In the genomic region with DNA sequence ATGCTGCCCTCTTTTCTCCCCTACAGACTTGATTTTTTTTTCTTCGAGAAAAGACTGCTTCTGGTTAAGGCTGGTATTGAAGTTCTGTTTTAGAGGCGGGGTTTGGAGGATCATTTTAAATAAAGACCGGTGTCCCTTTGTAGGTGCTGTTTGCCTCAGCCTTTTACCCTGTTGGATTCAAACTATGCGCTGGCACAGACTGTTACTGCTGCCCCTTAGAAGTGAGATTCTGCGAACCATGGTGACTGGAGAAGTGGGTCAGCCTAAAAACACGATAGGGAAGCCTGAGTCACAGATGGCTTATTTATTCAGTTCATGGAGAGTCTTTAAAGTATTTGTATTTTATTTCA, we compare ENCODE assay signal across 9 mouse cellular contexts. TPM values are rescaled to one million over a fixed set of nuclear protein-coding genes. Genes with fewer than 3 reads are reported as not detected.
A peak's percentile ranks its signal among the peaks of the same experiment; 100 is the strongest.
DNase-seq lines count a peak whose midpoint lies in the region; ATAC-seq and TF ChIP-seq lines count a peak whose summit lies in the region.
"Had no signal": no experiment of that assay in that cellular context is flagged by ENCODE, and none has a peak within 500 bp of the region (broad histone marks: within the 10 kb centered on the region; RNA-seq: fewer than 3 reads in every experiment).

No protein-coding gene starts in this region.

- TF ChIP-seq POLR2A in heart, adult 2 months (IDR thresholded peaks at IDR 0.05; ENCODE audit: insufficient read depth, low read depth, low read length) = no peak
- TF ChIP-seq POLR2A in MEL (IDR thresholded peaks at IDR 0.05; ENCODE audit: control insufficient read depth in 1 of 2, insufficient read depth in 1 of 2, low read depth in 1 of 2, low read length in 2 of 2, poor library complexity in 1 of 2) = no peak
- TF ChIP-seq POLR2A in embryonic fibroblast, embryonic 13.5 days (IDR thresholded peaks at IDR 0.05; ENCODE audit: low read depth, low read length) = no peak

- no peak for DNase-seq in heart, adult 2 months
- DNase-seq in heart, postnatal 36 days = no peak
- no peak for DNase-seq in MEL (ENCODE audit: low read depth, low spot score)
- no peak for DNase-seq in left cerebral cortex, adult 11 months (ENCODE audit: low spot score)
- no peak for DNase-seq in retina, postnatal 1 day

- H3K27ac ChIP-seq in heart, adult 2 months = peak overlapping the region; percentile 86
- peak overlapping the region; percentile 81 for H3K27ac ChIP-seq in MEL (ENCODE audit: control insufficient read depth, low read depth, low read length)
- peak overlapping the region; percentile 48; the same call in 1 of the 2 replicates for H3K27ac ChIP-seq in embryonic fibroblast, embryonic 13.5 days (ENCODE audit: insufficient read depth, low read length)
- H3K27ac ChIP-seq in intestine, embryonic 15.5 days = 0 out of 2 replicates have a peak overlapping the region, but pooled peaks have one; percentile 81
- H3K27ac ChIP-seq in midbrain, embryonic 16.5 days (ENCODE audit: low read length) = peak overlapping the region; percentile 85

- no peak for TF ChIP-seq RAD21 in MEL (IDR thresholded peaks at IDR 0.05; ENCODE audit: low read depth, low read length)

- peak overlapping the region; percentile 81 for H3K9ac ChIP-seq in heart, adult 2 months (ENCODE audit: low read depth, low read length)
- H3K9ac ChIP-seq in MEL (ENCODE audit: control insufficient read depth, low read depth, low read length, poor library complexity, severe bottlenecking) = peak overlapping the region; percentile 98
- H3K9ac ChIP-seq in intestine, embryonic 15.5 days = peak overlapping the region; percentile 78
- H3K9ac ChIP-seq in midbrain, embryonic 16.5 days (ENCODE audit: low read depth, low read length) = peak overlapping the region; percentile 68

- TF ChIP-seq EP300 in heart, adult 2 months (IDR thresholded peaks at IDR 0.05; ENCODE audit: insufficient read depth, low read depth, low read length) = no peak
- TF ChIP-seq EP300 in MEL (IDR thresholded peaks at IDR 0.05; ENCODE audit: low read depth in 1 of 2, low read length in 2 of 2) = no peak

- 0 out of 2 replicates have a peak, but pooled peaks cover 2% of the 10 kb centered on the region for H3K36me3 ChIP-seq in heart, adult 2 months (ENCODE audit: control insufficient read depth, insufficient read depth, low read length)
- peaks cover 0 to 33% of the 10 kb centered on the region in 2 experiments; a peak in 3 of 4 replicates for H3K36me3 ChIP-seq in MEL (ENCODE audit: control insufficient read depth in 1 of 2, insufficient read depth in 2 of 2, low read length in 2 of 2)
- no peaks in the 10 kb centered on the region for H3K36me3 ChIP-seq in intestine, embryonic 15.5 days
- H3K36me3 ChIP-seq in midbrain, embryonic 16.5 days (ENCODE audit: control insufficient read depth, insufficient read depth, low read length) = no peaks in the 10 kb centered on the region

- WGBS in heart, adult 2 months = 5% methylated on average over 6 of the region's 6 CpGs
- WGBS in intestine, embryonic 15.5 days = 5% methylated on average over 6 of the region's 6 CpGs
- WGBS in midbrain, embryonic 16.5 days = 4% methylated on average over 6 of the region's 6 CpGs

- H3K4me3 ChIP-seq in heart, adult 2 months = peak overlapping the region; percentile 91
- peak overlapping the region; percentile 98 to 99 for H3K4me3 ChIP-seq in MEL (ENCODE audit: control insufficient read depth in 1 of 2, insufficient read depth in 1 of 2, low read depth in 2 of 2, low read length in 2 of 2)
- peak overlapping the region; percentile 66 for H3K4me3 ChIP-seq in embryonic fibroblast, embryonic 13.5 days (ENCODE audit: insufficient read depth, low read length)
- peak overlapping the region; percentile 77 for H3K4me3 ChIP-seq in intestine, embryonic 15.5 days (replicated peaks)
- peak overlapping the region; percentile 51 for H3K4me3 ChIP-seq in midbrain, embryonic 16.5 days (ENCODE audit: low read depth, low read length)

- no peaks in the 10 kb centered on the region for H3K9me3 ChIP-seq in MEL (replicated peaks; ENCODE audit: insufficient read depth, low read length)
- H3K9me3 ChIP-seq in intestine, embryonic 15.5 days = no peaks in the 10 kb centered on the region
- no peaks in the 10 kb centered on the region for H3K9me3 ChIP-seq in midbrain, embryonic 16.5 days (replicated peaks; ENCODE audit: control insufficient read depth, low read length, poor library complexity, severe bottlenecking)

- H3K4me2 ChIP-seq in intestine, embryonic 15.5 days (replicated peaks) = peak overlapping the region; percentile 88
- H3K4me2 ChIP-seq in midbrain, embryonic 16.5 days (ENCODE audit: low read length) = peak overlapping the region; percentile 79

- no peak for TF ChIP-seq CTCF in heart, adult 2 months (IDR thresholded peaks at IDR 0.05)
- TF ChIP-seq CTCF in MEL (IDR thresholded peaks at IDR 0.05 in 2 of 3, conservative IDR thresholded peaks at IDR 0.05 in 1 of 3; ENCODE audit: control insufficient read depth in 1 of 3, insufficient read depth in 1 of 3, low read depth in 2 of 3, low read length in 3 of 3, poor library complexity in 1 of 3, severe bottlenecking in 1 of 3) = no peak
- TF ChIP-seq CTCF in embryonic fibroblast, embryonic 13.5 days (IDR thresholded peaks at IDR 0.05; ENCODE audit: borderline replicate concordance, insufficient read depth, low read length) = no peak

- H3K4me1 ChIP-seq in heart, adult 2 months (ENCODE audit: control insufficient read depth, insufficient read depth, low read length) = peaks cover 5% of the 10 kb centered on the region
- peaks cover 7 to 19% of the 10 kb centered on the region in 2 experiments for H3K4me1 ChIP-seq in MEL (ENCODE audit: control insufficient read depth in 1 of 2, insufficient read depth in 2 of 2, low read length in 2 of 2)
- 0 out of 2 replicates have a peak, but pooled peaks cover 5% of the 10 kb centered on the region for H3K4me1 ChIP-seq in embryonic fibroblast, embryonic 13.5 days (ENCODE audit: control insufficient read depth, insufficient read depth, low read length)
- 0 out of 2 replicates have a peak, but pooled peaks cover 3% of the 10 kb centered on the region for H3K4me1 ChIP-seq in intestine, embryonic 15.5 days (replicated peaks)
- peaks cover 17% of the 10 kb centered on the region for H3K4me1 ChIP-seq in midbrain, embryonic 16.5 days (ENCODE audit: control insufficient read depth, insufficient read depth, low read length)

- intact Hi-C loops in heart, adult 2 months (cut with DNase I) = loop anchor here (1.0 to 2.0 kb wide), 2 partner anchors 47 to 166 kb away; partner anchors contain the start of gene Rpp38
- intact Hi-C loops in heart, postnatal 36 days (cut with DNase I) = loop anchor here (2.0 kb wide), 1 partner anchor 46 kb away; no protein-coding TSS in a partner anchor

- ATAC-seq in intestine, embryonic 15.5 days = no peak
- no peak for ATAC-seq in midbrain, embryonic 16.5 days

- H3K27me3 ChIP-seq in heart, adult 2 months (ENCODE audit: control insufficient read depth, insufficient read depth, low read length) = no peaks in the 10 kb centered on the region
- H3K27me3 ChIP-seq in MEL (ENCODE audit: control insufficient read depth in 1 of 2, insufficient read depth in 2 of 2, low read length in 2 of 2) = no peaks in the 10 kb centered on the region
- no peaks in the 10 kb centered on the region for H3K27me3 ChIP-seq in intestine, embryonic 15.5 days (replicated peaks)
- H3K27me3 ChIP-seq in midbrain, embryonic 16.5 days (ENCODE audit: control insufficient read depth, insufficient read depth, low read depth, low read length) = no peaks in the 10 kb centered on the region
- H3K27me3 ChIP-seq: Patski had no signal

- no peaks in the 10 kb centered on the region for H3K79me2 ChIP-seq in heart, adult 2 months (replicated peaks; ENCODE audit: control insufficient read depth, insufficient read depth, low read length)
- H3K79me2 ChIP-seq in MEL (ENCODE audit: control insufficient read depth, insufficient read depth, low read length, poor library complexity) = peaks cover 31% of the 10 kb centered on the region

TF ChIP-seq in MEL, 35 proteins besides CTCF, POLR2A, EP300 and RAD21:
- TF ChIP-seq ZC3H11A (IDR thresholded peaks at IDR 0.05; ENCODE audit: low read depth, low read length) (no peak), ETS1 (IDR thresholded peaks at IDR 0.05; ENCODE audit: low read depth, low read length) (no peak)
TF ChIP-seq in MEL: peak in this region for 0.

RNA-seq across cellular contexts. Expression of gene Nmt2, which starts 1.1 kb away (rescaled TPM):
- total RNA-seq in heart, adult 2 months (2021) = 10 to 100 TPM in 1 of 2 experiments, 1 to 10 TPM in 1; 7.8 to 10.4 TPM
- polyA plus RNA-seq in heart, adult 2 months (2012; rRNA removed) = 3.7 and 5.6 TPM in 2 replicates
- 10 to 100 TPM in 1 of 2 experiments, 1 to 10 TPM in 1; 9.1 to 10.7 TPM for total RNA-seq in heart, postnatal 36 days (2021)
- 19.9 and 22.2 TPM in 2 replicates for total RNA-seq in MEL (2012; rRNA removed)
- 10 to 100 TPM in 1 of 2 experiments, not detected in 1; 34.1 TPM for polyA plus RNA-seq in MEL (2012; ENCODE audit: insufficient read depth in 1 of 2, insufficient read length in 2 of 2, low read depth in 1 of 2, low replicate concordance in 2 of 2, missing spikeins in 1 of 2)
- polyA plus RNA-seq in embryonic fibroblast, embryonic 13.5 days (2011; ENCODE audit: insufficient read length, low read depth, missing spikeins) = 34.3 and 36.7 TPM in 2 replicates
- 39.7 and 44.3 TPM in 2 replicates for polyA plus RNA-seq in intestine, embryonic 15.5 days (2015; fragmentation: Nextera tagmentation; extraction: Ambion mirVana)
- polyA plus RNA-seq in midbrain, embryonic 16.5 days (2015; fragmentation: Nextera tagmentation; extraction: Ambion mirVana) = 121 and 122 TPM in 2 replicates

RNA-seq across cellular contexts. Expression of gene Rpp38, which starts 47.3 kb away (rescaled TPM):
- 1 to 10 TPM; 4.3 to 5.8 TPM for total RNA-seq in heart, adult 2 months (2021)
- polyA plus RNA-seq in heart, adult 2 months (2012; rRNA removed) = 2.8 and 5.4 TPM in 2 replicates
- 1 to 10 TPM; 3.7 to 7.4 TPM for total RNA-seq in heart, postnatal 36 days (2021)
- total RNA-seq in MEL (2012; rRNA removed) = 13.6 and 16.6 TPM in 2 replicates
- 1 to 10 TPM in 1 of 2 experiments, not detected in 1; 9.9 TPM for polyA plus RNA-seq in MEL (2012; ENCODE audit: insufficient read depth in 1 of 2, insufficient read length in 2 of 2, low read depth in 1 of 2, low replicate concordance in 2 of 2, missing spikeins in 1 of 2)
- polyA plus RNA-seq in embryonic fibroblast, embryonic 13.5 days (2011; ENCODE audit: insufficient read length, low read depth, missing spikeins) = 13.7 and 16.1 TPM in 2 replicates
- polyA plus RNA-seq in intestine, embryonic 15.5 days (2015; fragmentation: Nextera tagmentation; extraction: Ambion mirVana) = 26.3 and 27.8 TPM in 2 replicates
- 10.8 and 11.8 TPM in 2 replicates for polyA plus RNA-seq in midbrain, embryonic 16.5 days (2015; fragmentation: Nextera tagmentation; extraction: Ambion mirVana)

RNA-seq across cellular contexts. Expression of gene Acbd7, which starts 50.8 kb away (rescaled TPM):
- total RNA-seq in heart, adult 2 months (2021) = 1 to 10 TPM; 1.1 to 1.7 TPM
- not detected in 2 replicates for polyA plus RNA-seq in heart, adult 2 months (2012; rRNA removed)
- total RNA-seq in heart, postnatal 36 days (2021) = 1 to 10 TPM in 1 of 2 experiments, not detected in 1; 1.2 TPM
- total RNA-seq in MEL (2012; rRNA removed) = 3.7 and 5.7 TPM in 2 replicates
- polyA plus RNA-seq in MEL (2012; ENCODE audit: insufficient read depth in 1 of 2, insufficient read length in 2 of 2, low read depth in 1 of 2, low replicate concordance in 2 of 2, missing spikeins in 1 of 2) = 1 to 10 TPM in 1 of 2 experiments, not detected in 1; 2.9 TPM
- not detected in 2 replicates for polyA plus RNA-seq in embryonic fibroblast, embryonic 13.5 days (2011; ENCODE audit: insufficient read length, low read depth, missing spikeins)
- 1.4 and 2.0 TPM in 2 replicates for polyA plus RNA-seq in intestine, embryonic 15.5 days (2015; fragmentation: Nextera tagmentation; extraction: Ambion mirVana)
- polyA plus RNA-seq in midbrain, embryonic 16.5 days (2015; fragmentation: Nextera tagmentation; extraction: Ambion mirVana) = 4.3 and 7.3 TPM in 2 replicates
